Mouse (Mus musculus): ENCODE results near the gene Kpnb1. TPM values are rescaled to one million over a fixed set of nuclear protein-coding genes. Genes with fewer than 3 reads are reported as not detected.

Kpnb1 gene
- polyA plus RNA-seq, 1 experiment from 2014 or later: 34.0 TPM

DNA sequence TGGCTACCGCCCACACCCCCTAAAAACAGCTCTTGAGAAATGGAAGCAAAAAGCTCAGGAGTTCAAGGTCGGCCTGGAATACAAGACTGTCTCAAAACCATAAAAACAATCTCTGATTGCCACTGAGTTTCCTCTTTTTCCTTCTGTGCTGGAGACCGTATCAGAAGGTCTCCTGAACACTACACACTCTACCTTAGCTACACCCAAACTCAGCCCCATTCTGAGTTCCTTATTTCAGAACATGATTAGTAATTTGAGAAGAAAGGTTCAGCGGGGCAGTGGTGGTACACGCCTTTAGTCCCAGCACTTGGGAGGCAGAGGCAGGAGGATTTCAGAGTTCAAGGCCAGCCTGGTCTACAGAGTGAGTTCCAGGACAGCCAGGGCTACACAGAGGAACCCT lies 6.6 kb downstream of the Kpnb1 start:
- ATAC-seq (replicated peaks; ENCODE audit: low FRiP score, low read depth) (no peak), DNase-seq (ENCODE audit: low spot score) (no peak)
- Histone ChIP-seq H3K36me3 (ENCODE audit: insufficient read depth, low read length) (peaks cover 75% of the 10 kb centered on the region), H3K9me3 (replicated peaks; ENCODE audit: low read length) (no peaks in the 10 kb centered on the region), H3K27me3 (ENCODE audit: insufficient read depth, low read length) (no peaks in the 10 kb centered on the region), H3K9ac (ENCODE audit: low read depth, low read length) (no peak overlapping the region), H3K4me3 (replicated peaks; ENCODE audit: low read depth, low read length) (no peak overlapping the region), H3K4me1 (replicated peaks; ENCODE audit: insufficient read depth, low read length) (0 out of 2 replicates have a peak, but pooled peaks cover under 1% of the 10 kb centered on the region), H3K4me2 (ENCODE audit: low read length) (no peak overlapping the region), H3K27ac (no peak overlapping the region)
- WGBS: 79% methylated on average over 5 of the region's 5 CpGs
- TF ChIP-seq CTCF (IDR thresholded peaks at IDR 0.05; ENCODE audit: low read depth): no peak

DNA sequence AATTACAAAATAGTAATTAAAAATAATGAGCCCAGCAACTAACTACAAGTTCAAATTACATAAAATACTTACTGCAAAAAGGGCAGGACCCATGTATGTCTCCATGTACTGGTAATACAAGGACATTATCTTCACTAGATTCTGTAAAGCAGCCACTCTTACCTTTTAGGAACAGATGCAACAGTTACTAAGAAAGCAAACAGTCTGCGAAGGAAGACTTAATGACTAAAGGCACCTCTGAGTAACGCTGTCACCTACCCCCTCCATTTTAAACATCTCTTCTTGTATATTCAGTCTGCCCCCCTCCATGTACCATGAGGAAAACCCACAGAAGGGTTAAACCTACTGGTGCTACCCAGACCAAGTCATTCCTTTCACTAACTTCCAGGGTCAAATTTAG lies 9.5 kb downstream of the Kpnb1 start:
- H3K4me2 ChIP-seq (ENCODE audit: low read length): no peak overlapping the region
- TF ChIP-seq CTCF (IDR thresholded peaks at IDR 0.05; ENCODE audit: low read depth): no peak
- H3K9me3 ChIP-seq (replicated peaks; ENCODE audit: low read length): no peaks in the 10 kb centered on the region
- DNase-seq (ENCODE audit: low spot score) (no peak), ATAC-seq (replicated peaks; ENCODE audit: low FRiP score, low read depth) (no peak)
- 97% methylated on average over 2 of the region's 2 CpGs for WGBS
- H3K36me3 ChIP-seq (ENCODE audit: insufficient read depth, low read length): peaks cover 78% of the 10 kb centered on the region
- H3K4me1 ChIP-seq (replicated peaks; ENCODE audit: insufficient read depth, low read length): no peaks in the 10 kb centered on the region
- H3K27me3 ChIP-seq (ENCODE audit: insufficient read depth, low read length): no peaks in the 10 kb centered on the region
- H3K9ac ChIP-seq (ENCODE audit: low read depth, low read length): no peak overlapping the region
- H3K27ac ChIP-seq: no peak overlapping the region
- no peak overlapping the region for H3K4me3 ChIP-seq (replicated peaks; ENCODE audit: low read depth, low read length)

DNA sequence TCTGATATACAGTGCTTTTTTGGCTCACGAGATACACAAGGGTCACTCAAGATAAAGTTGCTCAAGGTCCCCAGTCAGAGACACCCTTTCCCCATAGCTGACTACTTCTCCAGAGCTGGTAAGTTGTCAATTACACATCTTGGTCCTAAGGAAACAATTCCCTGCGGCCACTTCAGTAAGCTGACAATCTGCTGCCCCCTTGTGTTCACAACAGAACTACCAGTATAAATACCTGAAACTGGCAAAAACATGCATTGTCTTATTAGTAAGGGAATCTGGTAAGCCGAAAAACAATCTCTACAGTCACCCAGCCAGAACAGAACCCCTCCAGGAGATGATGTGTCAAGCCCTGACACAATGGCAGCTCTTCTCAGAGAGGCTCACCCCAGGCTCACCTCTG lies 10.8 kb downstream of the Kpnb1 start:
- H3K27me3 ChIP-seq (ENCODE audit: insufficient read depth, low read length): no peaks in the 10 kb centered on the region
- no peak for ATAC-seq (replicated peaks; ENCODE audit: low FRiP score, low read depth)
- WGBS: 44% methylated on average over 3 of the region's 3 CpGs
- no peak overlapping the region for H3K4me3 ChIP-seq (replicated peaks; ENCODE audit: low read depth, low read length)
- DNase-seq (ENCODE audit: low spot score): peak; percentile 84
- no peaks in the 10 kb centered on the region for H3K9me3 ChIP-seq (replicated peaks; ENCODE audit: low read length)
- H3K4me1 ChIP-seq (replicated peaks; ENCODE audit: insufficient read depth, low read length): no peaks in the 10 kb centered on the region
- H3K36me3 ChIP-seq (ENCODE audit: insufficient read depth, low read length): peaks cover 84% of the 10 kb centered on the region
- H3K9ac ChIP-seq (ENCODE audit: low read depth, low read length): no peak overlapping the region
- peak; percentile 78 for TF ChIP-seq CTCF (IDR thresholded peaks at IDR 0.05; ENCODE audit: low read depth)
- H3K27ac ChIP-seq: no peak overlapping the region
- H3K4me2 ChIP-seq (ENCODE audit: low read length): no peak overlapping the region

DNA sequence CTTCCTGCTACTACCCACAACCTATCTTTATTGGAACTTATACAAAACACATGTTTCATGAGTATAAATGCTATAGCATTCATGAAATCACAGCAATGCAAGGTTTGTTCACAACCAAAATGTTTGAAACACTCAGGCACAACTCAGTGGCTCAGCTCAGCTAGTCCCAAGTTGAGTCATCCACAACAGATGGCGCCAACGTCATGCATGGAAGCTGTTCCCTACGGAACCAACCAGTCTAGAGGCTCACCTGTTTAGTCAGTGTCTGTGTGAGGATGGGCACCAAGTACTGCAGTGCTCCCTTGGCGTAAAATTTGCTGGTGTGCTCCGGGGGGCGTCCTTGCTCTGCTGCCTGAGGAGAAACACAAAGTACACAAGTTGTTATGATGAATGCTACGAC lies 12.2 kb downstream of the Kpnb1 start:
- Histone ChIP-seq H3K27me3 (ENCODE audit: insufficient read depth, low read length) (no peaks in the 10 kb centered on the region), H3K36me3 (ENCODE audit: insufficient read depth, low read length) (peaks cover 84% of the 10 kb centered on the region), H3K9ac (ENCODE audit: low read depth, low read length) (no peak overlapping the region), H3K4me1 (replicated peaks; ENCODE audit: insufficient read depth, low read length) (no peaks in the 10 kb centered on the region), H3K27ac (no peak overlapping the region), H3K4me2 (ENCODE audit: low read length) (no peak overlapping the region), H3K4me3 (replicated peaks; ENCODE audit: low read depth, low read length) (no peak overlapping the region), H3K9me3 (replicated peaks; ENCODE audit: low read length) (no peaks in the 10 kb centered on the region)
- DNase-seq (ENCODE audit: low spot score) (no peak), ATAC-seq (replicated peaks; ENCODE audit: low FRiP score, low read depth) (no peak)
- WGBS: 92% methylated on average over 7 of the region's 7 CpGs
- no peak for TF ChIP-seq CTCF (IDR thresholded peaks at IDR 0.05; ENCODE audit: low read depth)

DNA sequence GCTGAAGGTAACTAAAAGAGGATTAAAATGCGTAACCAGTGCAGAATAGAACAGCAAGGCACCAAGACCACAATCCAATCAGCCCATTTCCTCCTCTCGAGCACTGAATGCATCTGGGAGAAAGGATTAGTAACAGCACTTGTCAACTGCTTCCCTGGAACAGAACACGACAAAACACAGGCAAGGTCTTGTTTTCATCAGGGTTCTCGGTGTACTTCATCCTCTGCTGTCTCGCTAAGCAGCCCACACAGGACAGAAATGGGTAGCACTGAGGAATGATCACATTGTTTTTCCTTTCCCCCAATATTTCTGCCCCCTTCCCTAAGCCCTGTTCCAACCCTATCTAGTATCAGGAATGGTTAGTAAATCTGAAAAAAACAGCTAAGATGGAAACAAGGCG lies 27.3 kb downstream of the Kpnb1 start:
- Histone ChIP-seq H3K4me2 (ENCODE audit: low read length) (no peak overlapping the region), H3K4me1 (replicated peaks; ENCODE audit: insufficient read depth, low read length) (no peaks in the 10 kb centered on the region), H3K4me3 (replicated peaks; ENCODE audit: low read depth, low read length) (no peak overlapping the region), H3K27ac (no peak overlapping the region), H3K9me3 (replicated peaks; ENCODE audit: low read length) (no peaks in the 10 kb centered on the region), H3K36me3 (ENCODE audit: insufficient read depth, low read length) (peaks cover 69% of the 10 kb centered on the region), H3K27me3 (ENCODE audit: insufficient read depth, low read length) (no peaks in the 10 kb centered on the region), H3K9ac (ENCODE audit: low read depth, low read length) (no peak overlapping the region)
- WGBS: 84% methylated on average over 6 of the region's 6 CpGs
- ATAC-seq (replicated peaks; ENCODE audit: low FRiP score, low read depth) (no peak), DNase-seq (ENCODE audit: low spot score) (no peak)
- no peak for TF ChIP-seq CTCF (IDR thresholded peaks at IDR 0.05; ENCODE audit: low read depth)

DNA sequence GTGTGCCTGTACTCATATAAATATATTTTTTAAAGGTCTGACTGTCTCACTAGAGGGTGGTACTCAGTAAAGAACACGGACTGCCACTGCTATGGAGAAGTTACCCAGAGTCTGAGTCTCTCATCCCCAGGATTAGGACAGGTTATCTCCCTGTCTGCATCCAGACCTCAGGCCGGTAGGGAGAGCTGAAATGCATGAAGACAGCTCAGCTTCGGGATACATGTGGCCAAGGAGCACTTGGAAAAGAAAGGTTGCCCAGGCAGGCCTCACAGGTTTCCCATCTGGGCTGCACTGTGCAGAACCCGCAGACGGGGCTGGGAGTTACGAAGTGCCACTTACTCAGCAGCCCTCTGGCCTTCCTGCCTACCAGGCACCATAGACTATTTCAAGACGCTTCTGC lies 30.7 kb downstream of the Kpnb1 start:
- H3K9ac ChIP-seq (ENCODE audit: low read depth, low read length): no peak overlapping the region
- 82% methylated on average over 7 of the region's 7 CpGs for WGBS
- ATAC-seq (replicated peaks; ENCODE audit: low FRiP score, low read depth) (no peak), DNase-seq (ENCODE audit: low spot score) (no peak)
- no peak overlapping the region for H3K4me3 ChIP-seq (replicated peaks; ENCODE audit: low read depth, low read length)
- no peak overlapping the region for H3K4me2 ChIP-seq (ENCODE audit: low read length)
- peaks cover 39% of the 10 kb centered on the region for H3K36me3 ChIP-seq (ENCODE audit: insufficient read depth, low read length)
- no peaks in the 10 kb centered on the region for H3K27me3 ChIP-seq (ENCODE audit: insufficient read depth, low read length)
- no peak overlapping the region for H3K27ac ChIP-seq
- 0 out of 2 replicates have a peak, but pooled peaks cover 4% of the 10 kb centered on the region for H3K4me1 ChIP-seq (replicated peaks; ENCODE audit: insufficient read depth, low read length)
- no peaks in the 10 kb centered on the region for H3K9me3 ChIP-seq (replicated peaks; ENCODE audit: low read length)
- TF ChIP-seq CTCF (IDR thresholded peaks at IDR 0.05; ENCODE audit: low read depth): 0 out of 2 replicates have a peak, but pooled peaks have one; percentile 6

DNA sequence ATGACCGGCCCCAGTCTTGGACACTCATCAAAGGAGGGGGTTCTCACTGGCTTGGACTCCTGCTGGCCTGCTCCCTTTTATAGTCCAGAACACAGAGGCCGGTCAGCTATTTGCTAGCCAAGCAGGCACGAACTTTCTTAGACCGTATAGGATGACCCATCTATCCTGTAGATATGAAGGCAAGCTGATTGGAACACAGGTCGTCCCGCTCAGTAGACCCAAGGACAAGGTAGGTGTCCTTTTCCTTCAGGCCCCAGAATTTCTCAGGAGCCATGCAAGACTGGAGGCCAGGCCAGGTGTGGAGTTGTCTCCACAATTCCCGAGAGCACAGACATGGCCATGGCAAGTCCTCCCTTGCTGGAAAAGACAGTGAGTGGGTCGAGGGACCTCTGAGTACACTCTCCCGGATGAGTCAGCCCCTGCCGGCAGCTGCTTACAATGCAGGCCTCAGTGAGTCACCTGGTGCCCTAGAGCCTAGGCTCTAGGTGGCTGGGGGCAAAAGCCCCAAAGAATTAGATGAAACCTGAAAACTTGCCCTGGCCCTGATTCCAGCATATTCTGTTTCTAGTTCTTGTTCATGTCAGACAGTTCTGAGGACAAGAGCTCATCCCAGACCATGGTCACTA lies 34.9 kb downstream of the Kpnb1 start:
- H3K9ac ChIP-seq (ENCODE audit: low read depth, low read length): no peak overlapping the region
- no peak for ATAC-seq (replicated peaks; ENCODE audit: low FRiP score, low read depth)
- H3K9me3 ChIP-seq (replicated peaks; ENCODE audit: low read length): no peaks in the 10 kb centered on the region
- H3K36me3 ChIP-seq (ENCODE audit: insufficient read depth, low read length): peaks cover 10% of the 10 kb centered on the region; the same call in 1 of the 2 replicates
- peak; percentile 28; the same call in 1 of the 2 replicates for TF ChIP-seq CTCF (IDR thresholded peaks at IDR 0.05; ENCODE audit: low read depth)
- H3K4me1 ChIP-seq (replicated peaks; ENCODE audit: insufficient read depth, low read length): peaks cover 11% of the 10 kb centered on the region; the same call in 1 of the 2 replicates
- H3K4me2 ChIP-seq (ENCODE audit: low read length): peak overlapping the region; percentile 97; the same call in 1 of the 2 replicates
- H3K27ac ChIP-seq: no peak overlapping the region
- WGBS: 25% methylated on average over 10 of the region's 10 CpGs
- H3K4me3 ChIP-seq (replicated peaks; ENCODE audit: low read depth, low read length): no peak overlapping the region
- no peaks in the 10 kb centered on the region for H3K27me3 ChIP-seq (ENCODE audit: insufficient read depth, low read length)
- DNase-seq (ENCODE audit: low spot score): no peak

Data from kidney, postnatal 0 days (tissue).